Mouse (Mus musculus) T-cell, adult 66 days (primary cell): ENCODE results near the gene Scarf2. TPM values are rescaled to one million over a fixed set of nuclear protein-coding genes. Genes with fewer than 3 reads are reported as not detected.

Source experiments
- total RNA-seq, 2 experiments: library from RNA; stranded (reverse); gene quantifications; 3 replicates in 1 of 2; 4 replicates in 1 of 2; pipeline ENCODE4 v1.2.4; 2023

The Scarf2 gene
- 1 to 10 TPM in 1 of 2 experiments, not detected in 1; 1.1 TPM for total RNA-seq

DNA sequence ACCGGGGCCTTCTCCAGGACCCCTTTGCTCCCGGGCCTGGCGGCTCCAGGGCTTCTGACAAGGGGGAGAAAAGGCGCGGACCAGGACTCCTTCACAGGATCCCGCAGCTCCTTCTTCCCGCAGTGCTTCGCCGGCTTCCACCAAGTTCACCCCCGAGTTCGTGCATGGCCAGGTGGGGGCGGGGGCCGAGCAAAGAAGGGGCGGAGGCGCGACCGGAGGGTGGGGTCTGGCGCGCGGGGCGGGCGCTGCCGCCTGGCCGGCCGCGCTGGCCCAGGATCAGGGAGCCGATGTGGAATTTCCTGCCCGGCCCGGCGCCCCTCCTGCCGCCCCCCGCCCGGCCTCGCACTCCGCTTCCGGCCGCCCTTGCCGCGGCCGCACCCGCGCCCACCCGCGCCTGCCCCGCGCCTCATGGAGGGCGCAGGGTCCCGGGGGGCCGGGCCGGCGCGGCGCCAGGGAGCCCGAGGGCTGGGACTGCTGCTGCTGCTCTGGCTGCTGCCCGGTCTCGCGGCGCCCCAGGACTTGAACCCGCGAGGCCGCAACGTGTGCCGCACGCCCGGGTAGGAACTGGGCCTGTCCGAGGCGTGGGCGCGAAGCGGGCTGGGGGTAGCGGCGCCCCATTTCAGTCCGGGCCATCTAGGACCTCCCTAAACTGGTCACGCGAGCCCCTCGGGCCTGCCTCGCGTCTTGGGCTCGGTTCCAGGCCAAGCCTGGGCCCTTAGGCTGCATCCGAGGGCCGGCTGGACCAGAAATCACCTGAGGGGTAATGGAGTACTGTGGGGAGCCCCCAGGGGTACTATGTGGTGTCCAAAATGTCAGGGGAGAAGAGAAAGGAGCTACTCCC lies at the start of gene Scarf2:
TSS of gene Scarf2 (plus strand) at position 312 of the 841 bp plus-strand sequence.

DNA sequence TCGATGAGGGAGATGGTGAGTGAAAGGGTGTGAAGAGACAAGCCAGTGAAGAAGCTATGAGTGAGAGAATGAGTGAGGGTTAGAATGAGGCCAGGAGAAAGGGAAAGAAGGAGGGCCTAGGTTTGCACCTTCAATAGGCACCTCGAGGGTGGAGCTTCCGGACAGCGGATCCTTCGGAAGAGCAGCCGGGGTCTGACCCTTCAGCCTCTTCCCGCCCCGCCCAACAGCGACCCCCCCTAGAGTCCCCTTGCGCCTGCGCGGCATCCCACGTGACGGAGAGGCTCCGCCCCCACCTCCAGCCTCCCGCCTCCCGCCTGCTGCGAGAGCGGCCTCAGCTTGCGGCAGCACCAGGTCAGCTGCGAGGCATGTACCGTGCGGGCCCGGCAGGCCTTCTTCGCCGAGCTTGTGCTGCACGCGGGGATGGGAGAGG lies 37.7 kb upstream of the Scarf2 start, which contains the start of gene Klhl22:
TSS of gene Klhl22 (plus strand) at position 275 of the 430 bp plus-strand sequence.

GRCm38 (mm10) chr16:17832821-17833220 lies 35.7 kb downstream of the Scarf2 start, which contains the start of gene B830017H08Rik:
Gene B830017H08Rik, plus strand, starts transcription at chr16:17833121.

DNA sequence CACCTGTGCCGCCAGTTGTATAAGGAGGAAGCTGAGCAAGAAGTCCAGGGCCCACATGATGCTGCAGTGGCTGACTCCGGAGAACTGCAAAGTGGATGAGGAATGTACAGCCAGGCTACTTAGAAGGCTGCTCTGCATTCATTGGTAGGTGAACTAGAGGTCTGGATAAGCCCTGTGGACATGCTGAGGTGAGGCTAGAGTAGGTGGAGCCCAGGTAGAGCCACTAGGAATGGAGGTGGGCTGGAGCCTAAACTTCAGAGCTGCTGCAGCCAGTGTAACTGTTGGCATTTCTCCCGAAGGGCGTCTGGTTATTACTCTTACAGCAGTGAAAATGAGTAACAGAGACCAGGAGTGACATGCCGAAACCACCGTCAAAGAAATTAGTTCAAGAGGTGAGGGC lies 41.0 kb downstream of the Scarf2 start, which contains the start of gene Car15:
TSS of gene Car15 (minus strand) at position 314 of the 400 bp plus-strand sequence.

Other genes starting within 250 kb of the Scarf2 start
- not detected for gene Lrrc74b, start 236.0 kb upstream of the Scarf2 start, total RNA-seq
- gene P2rx6, start 235.4 kb upstream of the Scarf2 start, total RNA-seq: not detected
- under 1 TPM in 1 of 2 experiments, not detected in 1; 0.77 TPM for gene Slc7a4, start 214.1 kb upstream of the Scarf2 start, total RNA-seq
- gene Smpd4, start 177.9 kb upstream of the Scarf2 start, total RNA-seq: 10 to 100 TPM; 52.6 to 55.9 TPM
- 1 to 10 TPM in 1 of 2 experiments, not detected in 1; 1.3 TPM for gene Ccdc74a, start 150.8 kb upstream of the Scarf2 start, total RNA-seq
- gene Med15, start 64.4 kb upstream of the Scarf2 start, total RNA-seq: 100 to 1,000 TPM; 145 to 163 TPM
- gene Klhl22, start 37.7 kb upstream of the Scarf2 start, total RNA-seq: 10 to 100 TPM; 19.5 to 22.0 TPM
- not detected for gene B830017H08Rik, start 35.8 kb downstream of the Scarf2 start, total RNA-seq
- 10 to 100 TPM; 19.0 to 21.9 TPM for gene Car15, start 41.1 kb downstream of the Scarf2 start, total RNA-seq
- 1 to 10 TPM; 5.5 to 5.7 TPM for gene Gm20518, start 94.4 kb downstream of the Scarf2 start, total RNA-seq
- gene Tssk1, start 96.9 kb downstream of the Scarf2 start, total RNA-seq: not detected
- gene Dgcr2, start 101.3 kb downstream of the Scarf2 start, total RNA-seq: 10 to 100 TPM; 79.5 to 79.9 TPM
- gene Tssk2, start 101.4 kb downstream of the Scarf2 start, total RNA-seq: not detected
- 10 to 100 TPM; 72.0 to 81.4 TPM for gene Ess2, start 114.1 kb downstream of the Scarf2 start, total RNA-seq
- not detected for gene Gsc2, start 117.8 kb downstream of the Scarf2 start, total RNA-seq
- 10 to 100 TPM; 20.5 to 25.4 TPM for gene Slc25a1, start 130.9 kb downstream of the Scarf2 start, total RNA-seq
- under 1 TPM in 1 of 2 experiments, not detected in 1; 0.79 TPM for gene Vpreb2, start 183.1 kb downstream of the Scarf2 start, total RNA-seq